Mouse (Mus musculus) hindbrain, embryonic 15.5 days (tissue): ENCODE data around the gene Lhpp. TPM values are rescaled to one million over a fixed set of nuclear protein-coding genes. Genes with fewer than 3 reads are reported as not detected.

Source experiments
- ATAC-seq: fragments of 200-750 bp; cut with Nextera tagmentation; 2 replicates; pipeline ENCODE4 v1.8.0; 2017; ENCODE audit warnings: low read depth, moderate number of reproducible peaks, moderate TSS enrichment; ENCODE audit not compliant: low FRiP score
- H3K27ac ChIP-seq: fragments of 300-500 bp; sonication (generic); replicated peaks from 2 replicates; pipeline ENCODE4 v1.5.1; 2015; ENCODE audit warnings: mild to moderate bottlenecking, inconsistent platforms
- H3K27me3 ChIP-seq: fragments of 300-500 bp; sonication (generic); 2 replicates; pipeline ENCODE4 v1.6.1; 2015; ENCODE audit warnings: control low read depth, inconsistent platforms
- H3K36me3 ChIP-seq: fragments of 300-500 bp; sonication (generic); 2 replicates; pipeline ENCODE4 v1.6.1; 2015; ENCODE audit warnings: control low read depth, inconsistent platforms
- H3K4me1 ChIP-seq: fragments of 300-500 bp; sonication (generic); replicated peaks from 2 replicates; pipeline ENCODE4 v1.6.1; 2015; ENCODE audit warnings: control low read depth, inconsistent platforms
- H3K4me2 ChIP-seq: fragments of 300-500 bp; sonication (generic); 2 replicates; pipeline ENCODE4 v1.6.1; 2015; ENCODE audit warnings: moderate library complexity, mild to moderate bottlenecking, inconsistent platforms
- H3K4me3 ChIP-seq: fragments of 300-500 bp; sonication (generic); 2 replicates; pipeline ENCODE4 v1.5.1; 2015; ENCODE audit warnings: mild to moderate bottlenecking, inconsistent platforms
- H3K9ac ChIP-seq: fragments of 300-500 bp; sonication (generic); 2 replicates; pipeline ENCODE4 v1.6.1; 2015; ENCODE audit warnings: inconsistent platforms
- H3K9me3 ChIP-seq: fragments of 300-500 bp; sonication (generic); 2 replicates; pipeline ENCODE4 v1.6.1; 2016; ENCODE audit warnings: control low read depth, inconsistent platforms
- WGBS: fragments of 180-500 bp; shearing (Covaris S2); methylation state at CpG from one replicate; pipeline ENCODE4 v1.1.7; 2015; 5-methylcytosine and 5-hydroxymethylcytosine counted together
- polyA plus RNA-seq: library from polyadenylated mRNA; unstranded; fragments of >200 nt; fragmentation: Nextera tagmentation; extraction: Ambion mirVana; gene quantifications from 2 replicates; pipeline ENCODE4 v1.2.1, GENCODE M21; 2015

Lhpp gene
- polyA plus RNA-seq, result 45.8 and 50.6 TPM in 2 replicates

DNA sequence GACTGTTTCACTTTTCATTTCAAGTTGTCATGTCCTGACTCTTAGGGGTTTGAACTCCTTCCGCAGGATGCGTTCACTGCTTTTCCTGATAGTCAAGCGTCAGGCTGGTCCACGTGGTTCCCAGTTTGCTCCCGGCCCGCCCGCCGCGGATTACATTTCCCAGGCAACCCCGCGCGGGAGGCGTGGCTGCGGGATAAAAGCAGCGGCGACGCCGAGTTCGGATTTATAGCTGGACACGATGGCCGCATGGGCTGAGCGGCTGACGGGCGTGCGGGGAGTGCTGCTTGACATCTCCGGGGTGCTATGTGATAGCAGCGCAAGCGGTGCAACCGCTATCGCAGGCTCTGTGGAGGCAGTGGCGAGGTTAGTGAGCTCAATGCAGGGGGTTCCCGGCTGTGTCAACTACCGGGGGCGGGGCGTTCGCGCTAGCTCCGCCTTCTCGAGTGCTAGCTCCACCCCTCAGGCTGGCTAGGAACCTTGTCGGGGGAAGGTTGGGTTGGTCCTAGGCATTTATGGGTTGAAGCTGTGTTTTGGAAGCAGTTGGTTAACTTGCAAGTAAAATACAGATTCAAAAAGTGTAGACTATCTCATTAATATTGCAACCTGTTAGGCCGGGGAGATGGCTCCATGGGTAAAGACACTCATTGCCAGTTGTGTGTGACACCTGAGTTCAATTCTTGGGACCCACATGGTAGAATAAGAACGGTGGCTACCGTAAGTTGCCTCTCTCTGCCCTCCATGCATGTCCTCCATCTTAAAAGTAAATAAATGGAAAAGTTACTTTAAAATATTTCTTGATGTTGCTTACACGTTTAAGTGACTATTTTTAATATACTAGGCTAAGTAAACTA is at the start of gene Lhpp:
Gene Lhpp (plus strand): TSS at position 171 of the 851 bp plus-strand sequence.
- Histone ChIP-seq H3K27ac (peak within 1 kb of the TSS; percentile 77), H3K4me2 (peak within 1 kb of the TSS; percentile 73), H3K4me1 (peaks cover 12% of the 10 kb centered on the region), H3K27me3 (no peaks in the 10 kb centered on the region), H3K9ac (peak within 1 kb of the TSS; percentile 63), H3K4me3 (peak within 1 kb of the TSS; percentile 78), H3K36me3 (no peaks in the 10 kb centered on the region), H3K9me3 (no peaks in the 10 kb centered on the region)
- WGBS, result 8% methylated on average over 44 of the region's 44 CpGs
- ATAC-seq, result peak; percentile 93

DNA sequence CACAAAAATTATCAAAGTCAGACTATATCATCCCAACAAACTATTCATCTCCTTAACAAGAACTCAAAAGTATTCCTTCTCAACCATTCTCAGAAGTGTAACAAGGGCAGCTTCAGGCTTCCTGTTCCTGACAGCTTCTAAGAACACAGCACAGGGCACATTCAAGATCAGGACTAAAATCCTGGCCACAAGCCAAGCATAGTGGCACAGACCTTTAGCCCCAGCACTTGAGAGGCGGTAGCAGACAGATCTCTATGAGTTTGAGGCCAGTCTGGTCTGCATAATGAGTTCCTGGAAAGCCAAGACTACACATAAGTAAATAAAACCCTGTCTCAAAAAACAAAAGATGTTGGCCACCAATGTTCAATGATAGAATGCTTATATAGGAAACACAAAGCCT is 44.6 kb upstream of the Lhpp start:
- no peak overlapping the region for H3K4me3 ChIP-seq
- ATAC-seq, result no peak
- H3K27me3 ChIP-seq, result no peaks in the 10 kb centered on the region
- no peaks in the 10 kb centered on the region for H3K4me1 ChIP-seq
- H3K9me3 ChIP-seq, result no peaks in the 10 kb centered on the region
- H3K4me2 ChIP-seq, result no peak overlapping the region
- no peak overlapping the region for H3K9ac ChIP-seq
- WGBS, result 45% methylated on average over 1 of the region's 1 CpGs
- H3K27ac ChIP-seq, result no peak overlapping the region
- H3K36me3 ChIP-seq, result peaks cover 36% of the 10 kb centered on the region

DNA sequence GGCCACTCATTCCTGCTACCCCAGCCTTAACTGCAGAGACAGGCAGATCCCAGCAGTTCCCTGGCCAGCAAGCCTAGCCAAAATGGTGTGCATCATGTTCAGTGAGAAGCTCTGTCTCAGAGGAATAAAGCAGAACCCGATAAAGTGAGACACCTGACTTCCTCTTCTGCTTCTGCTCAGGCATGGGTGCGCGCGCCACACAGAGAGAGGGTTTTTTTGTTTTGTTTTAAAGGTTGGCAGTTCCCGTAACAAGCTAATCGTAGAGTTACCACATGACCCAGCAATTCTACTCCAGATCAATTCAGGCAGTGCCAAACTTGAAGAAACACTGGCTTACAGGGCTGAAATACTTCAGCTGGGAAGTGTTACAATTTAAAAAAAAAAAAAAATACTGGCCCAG is 41.6 kb upstream of the Lhpp start:
- Histone ChIP-seq H3K4me3 (no peak overlapping the region), H3K4me2 (no peak overlapping the region), H3K9ac (no peak overlapping the region), H3K9me3 (no peaks in the 10 kb centered on the region), H3K27ac (no peak overlapping the region), H3K4me1 (0 out of 2 replicates have a peak, but pooled peaks cover 5% of the 10 kb centered on the region), H3K36me3 (peaks cover 9% of the 10 kb centered on the region), H3K27me3 (no peaks in the 10 kb centered on the region)
- ATAC-seq, result no peak
- WGBS, result 82% methylated on average over 6 of the region's 6 CpGs

DNA sequence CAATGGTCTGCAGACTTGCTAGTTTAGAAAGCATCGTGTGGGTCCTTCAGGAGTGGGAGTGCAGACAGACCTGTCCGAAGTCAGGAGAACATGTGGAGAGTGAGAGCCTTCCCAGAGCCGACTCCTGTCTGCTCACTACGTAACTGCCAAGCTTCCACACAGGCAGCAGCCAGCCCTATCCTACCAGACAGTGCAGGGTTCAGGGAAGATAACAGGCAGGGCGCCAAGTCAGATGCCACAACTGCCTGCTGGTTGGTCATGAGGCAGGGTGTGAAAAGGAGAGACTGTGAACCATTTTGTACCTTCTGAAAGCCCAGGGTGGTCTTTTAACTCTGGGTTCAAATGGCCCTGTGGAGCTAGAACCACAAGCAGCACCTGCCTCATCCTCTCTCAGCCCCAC is 40.4 kb upstream of the Lhpp start:
- Histone ChIP-seq H3K4me2 (no peak overlapping the region), H3K9me3 (no peaks in the 10 kb centered on the region), H3K36me3 (peaks cover 6% of the 10 kb centered on the region; the same call in 1 of the 2 replicates), H3K27ac (no peak overlapping the region), H3K9ac (no peak overlapping the region), H3K27me3 (no peaks in the 10 kb centered on the region), H3K4me3 (no peak overlapping the region), H3K4me1 (peaks cover 8% of the 10 kb centered on the region; the same call in 1 of the 2 replicates)
- 76% methylated on average over 5 of the region's 5 CpGs for WGBS
- ATAC-seq, result no peak

DNA sequence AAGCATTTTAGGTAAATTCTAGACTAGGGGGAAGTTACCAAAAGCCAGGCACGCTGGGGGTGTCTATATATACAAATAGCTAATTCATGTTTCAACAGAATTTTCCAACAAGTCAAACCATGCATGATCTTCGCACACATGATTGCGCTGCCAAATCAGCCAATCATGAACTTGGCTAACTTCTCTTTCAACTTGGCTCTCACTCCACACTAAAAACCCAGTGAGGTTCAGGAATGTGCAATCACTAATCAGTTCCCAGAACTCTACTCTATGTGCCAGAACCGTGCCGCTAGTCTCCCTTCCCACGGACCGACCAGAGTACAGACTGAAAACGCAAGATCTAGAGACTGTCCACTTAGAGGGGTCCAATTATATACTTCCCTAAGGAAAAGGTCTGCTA is 39.0 kb upstream of the Lhpp start:
- H3K36me3 ChIP-seq, result peaks cover 3% of the 10 kb centered on the region; the same call in 1 of the 2 replicates
- H3K4me1 ChIP-seq, result peaks cover 16% of the 10 kb centered on the region
- H3K9me3 ChIP-seq, result no peaks in the 10 kb centered on the region
- H3K27ac ChIP-seq, result peak overlapping the region; percentile 26; the same call in 1 of the 2 replicates
- WGBS, result 73% methylated on average over 8 of the region's 8 CpGs
- H3K9ac ChIP-seq, result no peak overlapping the region
- no peaks in the 10 kb centered on the region for H3K27me3 ChIP-seq
- no peak overlapping the region for H3K4me3 ChIP-seq
- no peak for ATAC-seq
- H3K4me2 ChIP-seq, result no peak overlapping the region

DNA sequence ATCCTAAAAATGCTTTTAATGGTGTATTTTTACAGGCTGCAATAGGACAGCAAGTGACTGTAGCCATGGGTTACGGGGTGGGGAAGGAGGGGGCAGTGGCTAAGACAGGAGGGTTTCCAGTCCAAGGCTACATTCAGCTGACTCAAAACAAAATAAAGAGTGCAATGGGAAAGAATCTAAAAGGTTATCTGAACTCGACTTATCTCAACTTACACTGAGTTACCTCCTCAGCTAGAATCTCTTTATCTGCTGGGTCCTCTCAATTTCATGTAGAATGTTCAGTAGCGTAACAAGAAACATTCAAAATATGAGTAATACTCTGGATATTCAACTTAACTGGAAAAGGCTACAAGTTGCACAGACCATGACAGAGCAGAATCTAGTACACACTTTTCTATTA is 37.7 kb upstream of the Lhpp start:
- no peak for ATAC-seq
- 68% methylated on average over 3 of the region's 3 CpGs for WGBS
- Histone ChIP-seq H3K9ac (no peak overlapping the region), H3K4me1 (peaks cover 19% of the 10 kb centered on the region), H3K36me3 (peaks cover 3% of the 10 kb centered on the region; the same call in 1 of the 2 replicates), H3K27me3 (no peaks in the 10 kb centered on the region), H3K4me3 (no peak overlapping the region), H3K4me2 (peak overlapping the region; percentile 33; the same call in 1 of the 2 replicates), H3K27ac (peak overlapping the region; percentile 55), H3K9me3 (no peaks in the 10 kb centered on the region)

DNA sequence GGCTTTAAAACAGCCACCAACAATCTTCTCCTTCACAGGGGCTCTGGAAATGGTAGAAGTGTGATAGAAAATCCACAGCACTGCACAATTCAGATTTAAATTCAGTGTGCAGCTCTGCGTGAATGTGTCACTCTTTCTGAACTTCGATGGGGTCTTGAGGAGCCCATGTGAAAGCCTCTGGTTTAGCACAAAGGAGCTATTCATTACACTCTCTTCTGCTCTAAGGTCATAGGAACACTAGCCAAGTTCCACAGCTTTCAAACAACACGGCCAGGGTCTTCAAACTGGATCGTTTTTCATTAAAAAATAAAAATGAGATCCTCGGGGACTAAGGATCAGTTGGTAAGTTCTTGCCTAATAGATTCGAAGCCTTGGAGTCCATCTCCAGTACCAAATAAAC is 37.2 kb upstream of the Lhpp start:
- Histone ChIP-seq H3K4me1 (peaks cover 19% of the 10 kb centered on the region), H3K27me3 (no peaks in the 10 kb centered on the region), H3K36me3 (peaks cover 3% of the 10 kb centered on the region; the same call in 1 of the 2 replicates), H3K4me2 (peak overlapping the region; percentile 33; the same call in 1 of the 2 replicates), H3K27ac (peak overlapping the region; percentile 58), H3K4me3 (no peak overlapping the region), H3K9me3 (no peaks in the 10 kb centered on the region), H3K9ac (no peak overlapping the region)
- ATAC-seq, result no peak
- 37% methylated on average over 6 of the region's 6 CpGs for WGBS

DNA sequence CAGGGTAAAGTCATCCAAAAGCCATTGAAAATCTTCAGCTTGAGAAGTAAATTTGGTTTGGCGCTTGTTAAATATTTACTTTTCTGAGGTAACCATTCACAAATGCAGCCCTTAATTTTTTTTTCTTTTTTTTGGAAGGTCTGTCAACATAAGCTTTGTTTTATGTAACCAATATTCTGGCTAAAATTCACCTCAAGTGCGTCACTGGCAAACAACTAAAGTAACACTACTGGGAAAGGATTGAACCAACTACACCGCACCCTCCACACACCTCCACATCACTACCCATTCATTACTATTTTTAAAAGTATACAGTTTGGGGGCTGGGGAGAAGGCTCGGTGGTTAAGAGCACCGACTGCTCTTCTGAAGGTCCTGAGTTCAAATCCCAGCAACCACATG is 35.8 kb upstream of the Lhpp start:
- Histone ChIP-seq H3K36me3 (no peaks in the 10 kb centered on the region), H3K4me3 (no peak overlapping the region), H3K4me1 (peaks cover 19% of the 10 kb centered on the region), H3K4me2 (no peak overlapping the region), H3K9me3 (no peaks in the 10 kb centered on the region), H3K27ac (no peak overlapping the region), H3K27me3 (no peaks in the 10 kb centered on the region), H3K9ac (no peak overlapping the region)
- WGBS, result 91% methylated on average over 5 of the region's 5 CpGs
- no peak for ATAC-seq

DNA sequence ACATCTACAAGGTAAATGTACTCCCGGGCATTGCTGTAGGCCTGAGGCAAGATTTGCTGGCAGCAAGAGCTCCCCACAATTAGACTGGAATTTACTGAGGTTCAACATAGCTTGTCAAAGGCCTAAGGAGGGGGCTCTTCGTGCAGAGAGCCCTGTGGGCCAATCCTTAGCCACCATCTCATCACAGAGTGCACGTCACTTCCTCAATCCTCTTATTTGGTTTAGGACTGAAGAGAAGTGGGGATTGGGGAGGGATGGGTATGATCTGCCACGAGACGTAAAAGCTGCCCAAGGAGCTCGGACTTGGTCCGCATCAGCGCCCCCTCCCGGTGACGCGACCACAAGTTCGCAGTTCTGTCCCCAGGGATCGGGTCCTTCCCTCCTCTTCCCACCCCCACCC is 34.8 kb upstream of the Lhpp start:
- peak overlapping the region; percentile 93 for H3K27ac ChIP-seq

DNA sequence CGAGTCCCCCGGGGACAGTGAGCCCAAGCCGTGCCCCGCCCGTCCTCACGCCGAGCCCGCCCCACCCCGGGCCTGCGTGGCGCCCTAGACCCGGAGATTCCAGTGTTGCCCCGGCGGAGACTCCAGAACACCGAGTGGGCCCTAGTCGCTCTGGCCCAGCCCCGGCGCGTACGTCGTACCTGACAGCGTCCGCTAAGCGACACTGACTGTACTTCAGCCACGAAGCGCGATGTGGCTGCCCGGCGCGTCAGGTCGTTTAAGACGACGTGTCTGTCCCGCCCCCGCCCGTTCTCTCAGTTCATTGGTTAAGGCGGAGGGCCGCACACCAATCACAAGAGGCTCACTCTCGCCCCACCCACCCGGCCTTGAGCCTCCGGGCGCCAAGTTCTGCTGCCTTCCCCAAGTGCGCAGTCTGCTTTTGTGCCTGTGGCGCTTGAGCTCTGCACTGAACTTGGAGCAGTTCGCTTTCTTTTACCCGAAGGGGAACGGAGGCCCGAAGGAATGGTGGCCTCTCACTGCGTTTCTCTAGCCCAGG is 34.3 kb upstream of the Lhpp start, which contains the start of gene Oat:
Gene Oat (minus strand): TSS at position 283 of the 535 bp plus-strand sequence.
- H3K4me2 ChIP-seq, result peak within 1 kb of the TSS; percentile 86
- ATAC-seq, result peak; percentile 97
- H3K36me3 ChIP-seq, result no peaks in the 10 kb centered on the region
- H3K4me3 ChIP-seq, result peak within 1 kb of the TSS; percentile 91
- peak within 1 kb of the TSS; percentile 93 for H3K27ac ChIP-seq
- H3K9me3 ChIP-seq, result no peaks in the 10 kb centered on the region
- under 1% methylated on average over 49 of the region's 49 CpGs for WGBS
- H3K9ac ChIP-seq, result peak within 1 kb of the TSS; percentile 82
- no peaks in the 10 kb centered on the region for H3K27me3 ChIP-seq
- H3K4me1 ChIP-seq, result peaks cover 19% of the 10 kb centered on the region

More for the DNA sequence above, 34.8 kb upstream of the Lhpp start:
- peak overlapping the region; percentile 86 for H3K4me2 ChIP-seq
- ATAC-seq, result peak; percentile 86
- H3K4me3 ChIP-seq, result peak overlapping the region; percentile 91
- peaks cover 19% of the 10 kb centered on the region for H3K4me1 ChIP-seq
- H3K36me3 ChIP-seq, result no peaks in the 10 kb centered on the region
- no peaks in the 10 kb centered on the region for H3K27me3 ChIP-seq
- WGBS, result under 1% methylated on average over 12 of the region's 13 CpGs
- no peaks in the 10 kb centered on the region for H3K9me3 ChIP-seq
- peak overlapping the region; percentile 82 for H3K9ac ChIP-seq

DNA sequence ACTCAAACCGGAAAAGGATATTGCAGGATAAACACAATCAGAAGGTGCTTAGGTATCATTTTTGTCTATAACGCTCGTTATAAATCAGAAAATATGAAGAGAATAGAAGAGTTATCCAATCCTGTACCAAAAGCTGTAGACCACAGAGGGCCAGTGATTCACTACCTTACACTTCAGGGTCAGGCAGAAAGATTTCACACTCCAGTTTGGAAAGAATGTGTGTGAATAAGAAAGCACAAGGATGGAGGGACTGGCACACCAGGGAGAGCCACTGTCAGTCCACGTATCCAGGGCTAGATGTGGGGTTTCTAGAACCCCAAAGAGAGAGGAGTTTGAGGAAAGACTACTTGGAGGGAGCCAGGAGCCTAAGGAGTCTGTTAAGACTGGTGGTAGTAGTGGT is 33.5 kb upstream of the Lhpp start:
- ATAC-seq, result no peak
- peak overlapping the region; percentile 86 for H3K4me2 ChIP-seq
- H3K9me3 ChIP-seq, result no peaks in the 10 kb centered on the region
- WGBS, result 61% methylated on average over 4 of the region's 4 CpGs
- peaks cover 19% of the 10 kb centered on the region for H3K4me1 ChIP-seq
- H3K27ac ChIP-seq, result no peak overlapping the region
- no peak overlapping the region for H3K9ac ChIP-seq
- H3K4me3 ChIP-seq, result peak overlapping the region; percentile 91; the same call in 1 of the 2 replicates
- H3K27me3 ChIP-seq, result no peaks in the 10 kb centered on the region
- no peaks in the 10 kb centered on the region for H3K36me3 ChIP-seq

DNA sequence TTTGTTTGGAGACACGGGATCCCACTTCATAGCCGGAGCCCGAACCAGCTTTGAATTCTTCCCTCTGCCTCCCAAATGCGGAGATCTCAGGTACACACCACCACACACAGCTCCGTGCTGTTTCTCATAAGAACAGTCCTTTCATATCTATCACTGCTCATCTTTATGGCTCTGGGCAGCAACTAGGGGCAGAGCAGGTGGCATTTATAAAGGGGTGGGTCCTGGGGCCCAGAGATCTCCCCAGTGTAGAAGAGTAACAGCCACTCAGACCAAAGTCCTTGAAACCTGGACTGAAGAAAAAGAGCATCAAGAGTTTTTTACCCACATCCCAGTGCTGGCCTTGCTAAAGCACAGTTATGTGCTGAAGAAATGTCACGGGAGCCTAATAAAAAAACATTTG is 29.9 kb upstream of the Lhpp start:
- no peak for ATAC-seq
- Histone ChIP-seq H3K27ac (no peak overlapping the region), H3K4me1 (peaks cover 7% of the 10 kb centered on the region), H3K27me3 (no peaks in the 10 kb centered on the region), H3K9me3 (no peaks in the 10 kb centered on the region), H3K9ac (no peak overlapping the region), H3K36me3 (no peaks in the 10 kb centered on the region), H3K4me3 (no peak overlapping the region), H3K4me2 (no peak overlapping the region)
- 82% methylated on average over 6 of the region's 6 CpGs for WGBS
